Mouse (Mus musculus) A20 (cell line): ENCODE measurements around the gene Slc27a4.

Source experiments
- DNase-seq: peaks from one replicate; pipeline ENCODE4 v3.0.0-alpha.2; 2011; ENCODE audit warnings: low read depth, low spot score

Gene Slc27a4

DNA sequence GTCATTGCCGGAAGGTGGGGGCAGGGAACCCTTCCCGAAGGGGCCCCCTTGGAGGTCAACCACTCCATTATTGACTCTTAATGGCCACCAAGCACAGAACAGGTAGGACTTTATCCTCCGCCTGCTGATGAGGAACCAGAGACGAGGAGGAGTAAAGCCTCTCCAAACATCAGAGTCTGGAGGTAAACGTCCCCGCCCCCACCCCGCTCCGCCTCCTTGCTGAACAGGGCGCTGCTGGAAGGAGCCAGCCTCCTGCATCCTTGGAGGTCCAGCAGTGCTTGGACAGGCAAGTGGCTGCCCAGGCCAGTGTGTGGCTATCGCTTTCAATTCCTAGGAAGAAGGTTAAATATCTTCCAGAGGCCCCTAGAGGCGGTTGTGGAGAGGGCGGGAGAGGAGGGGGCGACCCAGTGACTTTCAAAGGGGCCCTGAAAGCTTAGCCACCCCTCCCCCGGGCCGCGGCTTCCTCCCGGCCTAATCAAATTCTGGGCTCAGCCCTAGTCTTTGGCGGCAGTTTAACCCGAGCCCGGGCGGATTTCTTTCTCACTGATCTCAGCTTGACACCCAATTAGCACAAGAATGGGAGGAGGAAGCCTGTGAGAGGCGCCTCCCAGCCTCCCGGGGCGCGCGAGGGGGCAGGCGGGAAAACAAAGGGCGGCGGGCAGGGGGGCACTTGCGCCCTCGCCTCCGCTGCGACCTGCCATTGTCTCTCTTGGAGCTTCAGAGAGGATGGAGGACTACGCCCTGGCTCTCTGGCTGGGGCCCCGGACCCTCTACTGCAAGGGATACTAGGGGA, 17.8 kb downstream of the Slc27a4 start, which contains the start of gene Urm1:
Urm1 (plus strand) TSS at position 51 of the 793 bp plus-strand sequence.
- DNase-seq = no peak

DNA sequence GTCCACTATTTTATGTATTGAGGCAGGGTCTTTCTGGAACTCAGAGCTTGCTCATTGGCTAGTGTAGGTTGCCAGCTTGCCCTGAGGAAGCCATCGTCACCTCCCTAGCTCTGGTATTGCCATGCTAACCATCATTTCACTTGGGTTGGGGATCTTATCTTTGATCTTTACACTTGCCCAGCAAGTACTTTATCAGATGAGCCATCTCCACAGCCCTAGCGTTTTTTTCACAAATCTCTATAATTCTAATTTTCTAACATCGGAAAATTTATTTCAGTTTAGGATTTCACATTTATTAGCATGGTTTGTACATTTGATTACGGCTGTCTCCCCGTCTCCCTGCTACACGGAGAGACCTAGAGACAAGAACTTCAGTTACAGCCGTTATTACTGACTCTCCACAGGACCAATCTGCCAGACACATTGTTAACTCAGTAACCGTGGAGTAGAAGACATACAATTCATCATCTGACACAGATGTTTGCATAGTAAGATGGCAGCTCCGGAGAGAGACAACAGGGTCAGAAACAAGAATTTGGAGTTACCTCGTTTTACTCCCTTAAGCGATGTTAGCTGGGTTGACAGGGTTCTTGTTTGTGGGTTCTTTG, 24.0 kb downstream of the Slc27a4 start:
- no peak for DNase-seq

- peak; percentile 98 for DNase-seq
These were observed 24.7 kb downstream of the Slc27a4 start for GRCm38 (mm10) chr2:29826926-29827708.

- DNase-seq = no peak
These were observed 25.2 kb downstream of the Slc27a4 start for GRCm38 (mm10) chr2:29827709-29828024.

- DNase-seq = no peak
These were observed 28.7 kb downstream of the Slc27a4 start for GRCm38 (mm10) chr2:29831106-29831505.

DNA sequence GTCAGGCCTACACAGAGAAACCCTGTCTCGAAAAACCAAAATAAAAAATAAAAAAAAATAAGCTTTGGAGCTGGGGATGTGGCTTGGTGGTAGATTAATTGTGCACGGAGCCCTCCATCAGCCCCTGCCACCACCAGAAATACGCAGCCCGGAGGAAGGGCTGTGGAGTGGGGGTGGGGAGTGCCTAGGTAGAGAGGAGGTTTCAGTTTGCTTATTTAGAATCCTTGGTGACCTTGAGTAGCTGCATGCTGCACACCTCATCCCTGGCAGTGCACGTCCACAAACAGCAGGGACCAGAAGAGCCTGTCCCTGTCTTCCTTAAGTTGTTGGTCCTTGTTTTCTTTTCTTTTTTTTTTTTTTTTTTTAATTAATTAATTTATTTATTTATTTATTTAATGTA, 31.4 kb downstream of the Slc27a4 start:
- DNase-seq = no peak

GRCm38 (mm10) chr2:29835391-29835899, 33.0 kb downstream of the Slc27a4 start:
- DNase-seq = no peak

DNA sequence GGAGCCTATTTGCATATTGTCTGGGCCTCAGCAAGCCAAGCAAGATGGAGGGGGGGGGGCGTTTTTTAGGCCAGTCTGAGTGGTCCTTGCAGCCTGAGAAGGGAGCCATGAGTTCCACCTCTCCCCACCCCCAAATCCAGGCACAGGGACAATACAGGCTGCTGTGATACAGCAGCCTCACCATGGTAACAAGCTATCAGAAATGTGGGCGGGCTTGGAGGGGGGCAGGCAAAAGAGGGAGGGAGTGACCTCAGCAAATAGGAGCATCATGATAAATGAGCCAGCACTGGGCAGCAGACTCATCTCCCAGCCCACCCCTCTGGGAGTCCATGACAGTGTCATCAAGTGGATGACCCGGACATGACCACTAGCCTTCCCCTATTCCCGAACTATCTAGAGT, 37.0 kb downstream of the Slc27a4 start:
- no peak for DNase-seq

GRCm38 (mm10) chr2:29843231-29844105, 41.0 kb downstream of the Slc27a4 start:
- DNase-seq = no peak

GRCm38 (mm10) chr2:29844115-29844514, 41.7 kb downstream of the Slc27a4 start:
- no peak for DNase-seq

DNA sequence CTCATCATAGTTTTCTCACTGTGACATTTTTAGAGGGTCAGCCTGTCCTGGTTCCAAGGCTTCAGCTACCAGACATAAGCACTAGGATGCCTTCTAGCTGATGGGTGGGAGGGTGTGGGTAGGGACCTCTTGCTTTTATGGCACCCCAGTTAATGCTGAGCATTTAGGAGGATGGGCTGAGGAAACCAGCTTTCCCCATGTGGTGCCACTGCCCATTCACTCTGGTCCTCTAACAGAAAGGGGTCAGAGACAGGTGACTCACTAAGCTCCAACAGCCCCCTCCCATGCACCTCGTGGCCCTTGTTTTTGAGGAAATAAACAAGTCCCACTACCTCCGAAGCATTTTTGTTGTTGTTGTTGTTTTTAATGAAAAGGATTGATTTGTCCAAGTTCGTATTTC, 42.2 kb downstream of the Slc27a4 start:
- no peak for DNase-seq

- no peak for DNase-seq
These were observed 43.2 kb downstream of the Slc27a4 start for GRCm38 (mm10) chr2:29845636-29846035.

DNA sequence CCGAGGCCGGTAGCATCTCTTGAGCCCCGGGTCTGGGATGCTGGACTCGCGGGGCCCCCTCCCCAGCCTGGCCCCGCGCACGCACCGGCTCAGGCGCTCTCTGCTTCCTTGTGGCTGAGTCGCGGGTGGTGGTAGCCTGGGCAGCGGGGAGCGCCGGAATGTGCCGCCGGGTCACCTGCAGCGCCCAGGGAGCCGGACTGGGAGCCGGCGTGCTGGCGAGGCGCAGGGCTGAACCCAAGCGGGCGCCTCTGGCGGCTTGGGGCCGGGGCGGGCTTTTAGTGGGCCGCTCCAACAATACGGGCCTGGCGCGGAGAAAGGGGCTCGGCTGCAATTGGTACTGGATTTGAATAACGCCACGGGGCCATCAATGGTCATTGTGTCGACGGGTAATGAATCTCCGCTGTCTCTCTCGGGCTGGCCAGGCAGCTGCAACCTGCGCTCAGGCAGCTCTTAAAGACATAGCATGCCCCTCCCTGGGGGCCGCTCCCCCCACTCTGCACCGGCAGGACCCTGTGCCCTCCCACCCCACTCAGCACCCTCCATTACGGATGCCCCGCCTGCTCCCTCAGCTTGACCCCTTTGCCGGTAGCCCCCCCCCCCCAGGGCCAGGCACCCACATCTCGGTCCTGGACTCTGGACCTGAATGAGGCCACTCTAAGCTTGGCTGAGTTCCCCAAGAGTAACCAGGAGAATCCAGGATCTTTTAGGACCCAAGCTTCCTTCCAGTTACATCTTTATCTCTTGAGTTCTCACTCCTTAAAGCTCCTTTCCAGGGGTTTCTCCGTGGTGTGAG, 43.8 kb downstream of the Slc27a4 start:
- no peak for DNase-seq

DNA sequence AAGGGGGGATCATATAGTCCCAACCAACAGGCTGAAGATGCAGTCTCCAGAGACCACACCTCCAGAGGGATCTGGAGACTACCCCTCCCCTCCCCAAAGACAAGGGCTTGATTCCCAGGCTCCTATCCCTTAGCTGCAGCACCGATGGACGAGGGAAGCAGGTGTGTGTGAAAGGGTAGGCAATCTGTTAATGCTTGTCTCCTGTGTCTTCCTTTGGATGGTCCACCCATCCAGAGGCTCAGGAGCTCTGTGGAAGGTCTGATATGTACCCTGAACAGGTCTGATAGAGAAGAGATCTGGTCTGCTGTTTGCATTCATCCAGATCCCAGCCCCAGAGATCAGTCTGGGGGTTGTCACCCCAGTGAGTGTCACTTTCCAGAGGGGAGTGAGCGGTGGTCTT, 44.5 kb downstream of the Slc27a4 start:
- no peak for DNase-seq

DNA sequence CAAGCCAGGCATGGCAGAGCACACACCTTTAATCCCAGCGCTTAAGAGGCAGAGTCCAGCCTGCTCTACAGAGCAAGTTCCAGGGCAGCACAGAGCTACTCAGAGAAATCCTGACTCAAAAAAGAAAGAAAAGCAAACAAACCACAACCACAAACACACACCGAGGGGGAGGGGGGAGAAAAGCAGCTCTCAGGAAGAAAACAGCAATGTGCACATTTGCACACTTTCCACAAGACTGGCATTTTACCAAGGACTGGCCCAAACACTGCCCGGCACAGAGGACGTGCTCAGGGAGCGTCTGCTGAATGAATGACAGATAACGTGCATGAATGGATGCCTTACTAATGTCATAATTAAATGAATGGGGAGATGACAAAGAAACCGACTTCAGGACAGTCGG, 46.6 kb downstream of the Slc27a4 start:
- DNase-seq = no peak

DNA sequence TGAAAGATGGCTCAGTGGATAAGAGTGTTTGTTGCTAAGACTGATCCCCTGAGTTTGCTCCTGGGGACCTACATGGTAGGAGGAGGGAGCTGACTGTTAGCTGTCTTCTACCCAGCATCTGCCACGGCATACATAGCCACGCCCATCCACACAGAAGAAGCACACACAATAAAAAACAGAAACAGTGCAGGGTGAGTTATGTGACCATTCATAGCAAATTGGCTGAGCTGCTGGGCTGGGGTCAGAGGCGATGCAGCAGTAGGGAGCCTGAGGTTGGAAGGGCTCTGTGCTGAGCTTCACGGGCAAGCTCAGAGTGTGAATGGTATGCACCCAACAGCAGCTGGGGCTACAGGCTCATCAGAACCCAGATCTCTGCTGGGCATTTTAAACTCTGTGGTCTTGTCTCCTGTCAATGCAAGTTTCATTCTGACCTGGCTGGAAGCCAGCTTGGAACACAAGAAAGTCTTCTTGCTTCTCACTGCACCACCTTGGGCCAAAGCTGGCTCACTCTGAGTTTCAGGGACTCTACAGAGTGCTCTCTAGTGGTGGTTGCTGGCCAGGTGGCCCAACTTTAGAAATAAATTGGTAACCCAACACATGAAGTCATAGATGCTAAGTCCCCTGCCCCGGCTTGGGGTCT, 47.5 kb downstream of the Slc27a4 start:
- DNase-seq = peak; percentile 48

DNA sequence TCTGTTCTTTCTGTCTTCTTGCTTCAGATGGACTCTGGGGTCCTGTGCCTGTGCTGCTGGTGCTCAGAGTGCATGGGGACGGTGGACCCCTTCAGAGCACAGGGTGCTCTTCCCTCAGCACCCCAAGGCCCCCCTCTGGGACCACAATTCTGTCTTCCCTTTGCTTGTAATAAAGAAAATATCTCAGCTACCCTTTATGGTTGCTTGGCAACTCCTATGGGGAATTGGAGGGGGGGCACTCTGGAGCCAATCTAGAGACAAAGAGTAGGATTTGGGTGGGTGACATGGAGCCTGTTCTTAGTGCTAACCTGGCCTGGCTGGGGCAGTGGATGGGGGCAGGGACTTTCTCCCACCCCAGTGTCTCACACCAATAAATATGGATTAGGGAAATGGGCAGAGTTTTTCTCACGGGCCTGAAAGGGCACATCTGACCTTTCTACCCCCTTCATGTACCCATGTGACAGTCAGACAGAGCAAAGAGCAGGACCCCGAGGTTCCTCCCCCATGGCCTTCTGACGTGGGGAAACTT, 50.6 kb downstream of the Slc27a4 start:
- DNase-seq = no peak

GRCm38 (mm10) chr2:29853736-29854135, 51.3 kb downstream of the Slc27a4 start:
- DNase-seq = no peak

DNA sequence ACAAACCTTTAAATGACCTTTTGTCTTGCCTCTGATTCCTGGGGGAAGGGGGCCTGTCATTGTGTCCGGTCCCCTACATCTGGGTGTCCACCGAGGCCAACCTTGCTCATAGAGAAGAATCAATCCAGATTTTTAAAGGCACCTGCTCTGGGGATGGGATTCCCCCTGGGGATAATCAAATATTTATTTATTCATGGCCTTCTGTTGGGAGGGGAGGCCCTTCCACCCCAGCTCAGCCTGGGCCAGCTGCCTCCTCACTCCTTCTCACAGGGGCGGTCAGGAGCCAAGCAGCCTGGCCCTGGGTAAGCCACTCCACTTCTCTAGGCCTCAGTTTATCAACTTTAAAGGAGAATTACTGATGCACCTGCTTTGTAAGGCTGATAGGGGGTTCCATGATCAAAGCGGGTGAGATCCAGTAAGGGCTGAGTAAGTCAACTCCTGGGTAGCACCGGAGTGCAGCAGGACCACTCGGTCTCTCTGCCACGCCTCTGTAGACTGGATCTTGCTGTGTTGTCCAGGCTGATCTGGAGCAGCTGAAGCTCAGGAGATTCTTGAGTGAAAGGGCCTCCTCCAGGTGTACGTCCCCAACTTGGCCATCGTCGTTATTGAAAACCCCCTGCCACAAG, 53.3 kb downstream of the Slc27a4 start:
- no peak for DNase-seq
